Mouse (Mus musculus) ovary, postnatal 14 days (tissue): ENCODE data around the gene Dgke.

ENCODE experiments used
- DNase-seq: peaks from one replicate; pipeline ENCODE4 v3.0.0; 2022; ENCODE audit warnings: low spot score

The Dgke gene

DNA sequence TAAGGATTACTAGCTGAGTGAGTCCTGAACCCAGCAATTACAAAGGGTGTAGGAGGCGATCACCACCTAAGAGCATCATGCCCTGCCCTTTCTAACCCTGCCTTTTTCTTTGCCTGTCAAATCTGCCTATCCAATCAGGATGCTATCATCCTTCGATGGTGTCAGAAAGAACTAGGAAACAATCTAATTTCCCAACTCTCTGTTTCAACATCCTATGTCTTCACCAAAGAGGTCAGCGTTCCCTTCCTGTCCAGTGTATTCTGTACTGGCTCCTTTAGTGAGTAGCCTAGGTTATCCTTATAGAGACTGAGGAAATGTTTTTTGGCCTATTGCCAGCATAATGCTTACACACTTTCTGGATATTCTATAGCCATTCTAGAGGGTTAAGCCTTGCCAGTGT, 31.1 kb downstream of the Dgke start:
- DNase-seq: no peak

GRCm38 (mm10) chr11:89034592-89034991, 32.1 kb downstream of the Dgke start:
- no peak for DNase-seq

DNA sequence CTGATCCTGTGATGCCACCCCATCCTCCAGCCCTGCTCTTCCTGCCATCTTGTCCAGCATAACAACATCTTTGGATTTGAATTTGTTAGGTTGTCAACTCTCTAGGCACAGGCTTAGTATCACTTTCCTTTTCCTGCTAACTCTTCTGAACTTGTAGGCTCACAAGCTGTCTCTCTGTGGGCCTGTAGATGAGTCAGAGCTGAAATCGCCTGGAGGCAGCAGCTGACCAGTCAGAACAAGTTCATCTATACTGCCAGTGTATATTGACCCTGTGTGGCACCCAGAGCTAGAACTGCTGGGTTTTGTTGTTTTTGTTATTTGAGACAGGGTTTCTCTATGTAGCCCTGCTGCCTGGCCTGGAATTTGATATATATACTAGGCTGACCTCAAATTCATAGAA, 35.5 kb downstream of the Dgke start:
- no peak for DNase-seq

DNA sequence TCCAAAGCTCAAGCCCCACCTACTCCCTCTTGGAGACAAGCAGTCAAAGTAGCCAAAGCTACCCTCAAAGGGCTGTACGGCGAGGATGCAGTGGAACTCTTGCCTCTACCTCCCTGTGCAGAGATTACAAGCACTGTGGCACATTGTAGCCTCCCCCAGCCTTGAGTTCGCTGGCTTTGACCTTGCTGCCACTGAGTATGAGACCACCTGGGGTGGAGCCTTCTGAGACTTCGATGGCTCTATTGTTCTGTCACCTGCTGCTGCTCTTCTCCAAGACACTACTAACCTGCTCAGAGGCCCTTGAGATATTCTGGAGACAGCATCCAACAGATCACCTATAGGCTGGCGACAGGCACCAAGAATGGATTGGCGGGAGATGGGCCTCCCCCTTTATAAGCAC, 36.1 kb downstream of the Dgke start:
- DNase-seq: no peak

DNA sequence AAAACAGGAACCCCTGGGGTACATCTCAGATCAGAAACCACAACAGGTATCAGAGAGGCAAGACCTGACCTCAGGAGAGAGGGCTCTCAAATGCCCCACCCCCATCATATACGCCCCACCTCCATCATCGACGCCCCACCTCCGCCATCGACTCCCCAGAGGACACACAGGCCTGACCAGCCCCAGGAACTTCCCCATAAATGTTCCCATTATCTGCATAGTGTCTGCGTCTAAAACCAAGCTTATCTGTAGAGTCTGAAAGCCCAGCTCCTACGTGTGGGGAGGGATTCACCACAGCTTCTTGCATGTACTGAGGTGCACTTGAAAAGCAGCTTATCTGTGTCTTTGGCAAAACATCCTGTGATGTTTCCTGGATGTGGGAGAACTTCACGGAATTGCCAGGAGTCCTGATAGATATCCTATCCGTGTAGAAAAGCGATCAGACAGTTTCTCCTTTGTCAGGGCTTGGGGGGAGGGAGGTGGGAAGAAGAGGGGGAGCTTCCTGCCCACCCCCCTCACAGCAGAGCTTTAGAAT, 37.7 kb downstream of the Dgke start:
- DNase-seq: no peak

DNA sequence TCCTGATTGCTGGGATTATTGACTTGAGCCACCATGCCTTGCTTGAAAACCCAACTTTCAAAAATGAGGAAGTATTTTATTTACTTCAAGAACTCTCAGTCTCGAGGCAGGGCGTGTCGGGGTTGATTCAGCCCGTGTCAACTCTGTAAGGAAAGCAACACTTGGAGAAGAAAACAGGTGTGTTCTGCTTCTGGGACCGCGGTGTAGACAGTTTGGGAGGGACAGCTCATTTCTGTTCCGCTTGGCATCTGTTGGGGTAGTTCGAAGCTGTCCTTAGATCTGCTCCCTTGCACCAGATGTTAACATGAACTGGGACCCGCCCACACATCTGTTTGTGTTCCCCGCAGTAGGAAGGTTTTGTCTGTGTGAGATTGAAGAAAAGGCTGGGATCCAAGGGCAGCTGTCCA, 38.7 kb downstream of the Dgke start:
- no peak for DNase-seq

GRCm38 (mm10) chr11:89026117-89026516, 40.5 kb downstream of the Dgke start:
- DNase-seq: no peak

- no peak for DNase-seq
These were observed 41.0 kb downstream of the Dgke start for GRCm38 (mm10) chr11:89025603-89026002.

- peak; percentile 64 for DNase-seq
These were observed 42.3 kb downstream of the Dgke start for GRCm38 (mm10) chr11:89024181-89024881.

DNA sequence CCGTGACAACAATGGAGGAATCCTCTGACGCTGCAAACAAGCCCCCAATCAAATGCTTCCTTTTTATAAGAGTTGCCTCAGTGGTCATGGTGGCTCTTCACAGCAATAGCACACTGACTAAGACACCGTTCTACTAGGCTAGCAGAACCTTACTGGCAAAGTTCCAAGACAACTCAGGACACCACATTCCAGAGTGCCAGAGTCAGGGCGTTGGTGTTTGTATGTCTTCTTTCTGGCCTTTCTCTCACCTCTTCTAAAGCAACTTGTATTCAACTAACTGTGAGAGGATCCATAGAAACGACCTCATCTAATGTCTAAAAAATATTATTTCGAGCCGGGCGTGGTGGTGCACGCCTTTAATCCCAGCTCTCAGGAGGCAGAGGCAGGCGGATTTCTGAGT, 43.2 kb downstream of the Dgke start:
- DNase-seq: no peak

DNA sequence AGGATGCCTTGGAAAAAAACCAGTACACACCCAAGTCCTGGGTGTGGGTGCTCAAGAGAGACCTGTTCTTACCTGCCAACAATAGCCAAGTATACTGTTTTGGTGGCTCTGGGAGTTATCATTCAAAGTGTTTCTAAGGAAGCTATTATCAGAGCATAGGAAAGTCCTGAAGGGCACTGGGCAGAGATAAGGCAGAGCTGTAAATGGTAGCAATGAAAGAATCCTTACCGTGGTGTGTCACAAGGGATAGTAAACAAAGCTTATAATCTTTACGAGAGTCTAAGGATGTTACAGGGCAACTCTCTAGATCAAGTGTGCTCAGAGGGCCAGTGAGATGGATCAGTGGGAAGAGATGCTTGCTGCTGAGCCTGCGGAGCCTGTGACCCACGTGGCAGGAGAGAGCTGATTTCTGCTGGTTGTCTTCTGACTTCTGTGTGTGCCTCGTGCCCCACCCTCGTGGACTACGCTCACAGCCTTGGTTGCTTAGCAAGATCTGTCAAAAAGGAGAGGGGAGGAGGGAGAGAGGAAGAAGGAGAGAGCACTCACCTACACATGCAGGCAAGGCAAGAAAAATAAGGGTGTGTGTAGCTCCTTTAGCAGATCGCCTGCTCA, 44.4 kb downstream of the Dgke start:
- no peak for DNase-seq

GRCm38 (mm10) chr11:89021687-89022086, 45.0 kb downstream of the Dgke start:
- no peak for DNase-seq

GRCm38 (mm10) chr11:89020681-89021305, 45.9 kb downstream of the Dgke start:
- no peak for DNase-seq

DNA sequence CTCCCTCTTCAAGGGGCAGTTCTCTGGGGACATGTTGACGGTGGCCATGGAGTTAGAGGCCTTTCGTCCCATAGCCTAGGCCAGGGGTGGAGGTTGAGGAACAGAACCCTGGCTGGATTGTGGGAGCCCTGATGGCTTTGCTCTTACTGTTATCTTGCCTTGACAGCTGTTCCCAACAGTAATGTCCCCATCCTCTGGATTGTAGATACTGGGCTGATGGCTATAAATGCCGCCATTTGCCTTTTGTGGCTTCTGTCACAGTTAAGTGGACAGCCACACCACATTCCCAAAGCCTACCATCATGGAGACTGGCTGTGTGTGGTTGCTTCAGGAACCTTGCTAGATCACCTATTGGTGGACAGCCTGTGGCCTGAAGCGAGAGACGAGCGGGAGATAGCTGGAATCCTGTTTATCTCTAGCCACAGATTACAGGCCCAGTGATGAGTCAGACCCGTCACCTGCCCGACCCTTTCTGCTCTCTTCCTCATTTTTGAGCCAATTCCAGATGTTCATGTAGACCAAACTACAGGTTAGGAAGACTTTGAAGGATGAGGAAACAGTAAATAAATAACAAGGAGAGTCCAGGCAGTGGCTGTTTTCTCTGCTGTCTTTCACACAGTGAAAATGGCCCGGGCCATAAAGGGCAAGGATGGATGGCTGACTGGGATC, 49.0 kb downstream of the Dgke start:
- no peak for DNase-seq

DNA sequence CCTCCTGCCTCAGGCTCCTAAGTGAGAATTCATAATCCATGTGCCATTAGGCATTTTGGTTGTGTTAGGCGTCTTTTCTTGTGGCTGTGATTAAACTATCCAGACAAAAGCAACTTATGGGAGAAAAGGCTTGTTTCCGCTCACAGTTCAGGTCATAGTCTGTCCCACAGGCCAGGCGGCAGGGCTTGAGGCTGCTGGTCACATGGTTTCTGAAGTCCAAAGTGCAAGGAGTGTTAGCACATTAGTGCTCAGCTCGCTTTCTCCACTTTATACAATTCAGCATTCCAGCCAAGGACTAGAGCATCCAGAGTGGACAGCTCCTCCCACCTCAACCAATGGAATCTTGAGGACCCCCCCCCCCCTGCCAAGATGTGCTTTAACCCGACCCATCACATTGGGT, 54.4 kb downstream of the Dgke start:
- DNase-seq: no peak

DNA sequence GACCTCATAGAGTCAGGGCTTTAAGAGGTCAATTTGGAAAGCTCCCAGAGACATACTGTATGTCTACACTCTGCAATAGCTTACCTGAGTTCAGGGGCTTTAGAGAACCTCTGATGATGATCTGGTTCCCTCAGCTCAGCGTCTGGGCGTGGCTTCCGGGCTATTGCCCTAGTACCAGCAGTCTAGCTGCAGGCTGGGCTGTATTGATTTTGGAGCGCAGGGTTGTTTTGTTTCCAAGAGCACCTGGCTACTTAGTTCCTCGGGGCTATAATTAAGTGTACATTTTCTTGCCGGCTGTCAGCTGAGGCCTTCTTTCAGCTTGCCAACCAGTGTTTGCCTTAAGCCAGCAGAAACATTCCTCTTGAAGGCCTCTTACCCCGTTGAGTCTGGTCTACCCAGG, 57.2 kb downstream of the Dgke start:
- no peak for DNase-seq

- no peak for DNase-seq
These were observed 57.6 kb downstream of the Dgke start for GRCm38 (mm10) chr11:89009066-89009465.

DNA sequence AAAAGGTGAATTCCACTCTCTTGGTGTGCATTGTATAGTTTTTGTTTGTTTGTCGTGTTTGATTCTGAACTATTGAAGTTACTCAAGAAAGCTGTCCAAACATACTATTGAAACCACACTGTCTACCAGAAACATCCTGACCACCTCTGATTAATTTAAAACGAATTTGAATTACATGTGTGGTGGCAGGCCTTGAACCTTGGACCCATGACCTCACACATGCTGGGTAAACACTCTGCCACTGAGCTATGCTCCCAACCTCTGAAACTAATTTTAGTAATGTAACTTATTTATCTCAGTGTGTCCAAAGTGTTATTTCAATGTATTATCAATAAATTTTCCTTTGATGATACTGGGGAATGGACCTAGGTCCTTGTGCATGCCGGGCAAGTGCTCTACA, 59.1 kb downstream of the Dgke start:
- no peak for DNase-seq

DNA sequence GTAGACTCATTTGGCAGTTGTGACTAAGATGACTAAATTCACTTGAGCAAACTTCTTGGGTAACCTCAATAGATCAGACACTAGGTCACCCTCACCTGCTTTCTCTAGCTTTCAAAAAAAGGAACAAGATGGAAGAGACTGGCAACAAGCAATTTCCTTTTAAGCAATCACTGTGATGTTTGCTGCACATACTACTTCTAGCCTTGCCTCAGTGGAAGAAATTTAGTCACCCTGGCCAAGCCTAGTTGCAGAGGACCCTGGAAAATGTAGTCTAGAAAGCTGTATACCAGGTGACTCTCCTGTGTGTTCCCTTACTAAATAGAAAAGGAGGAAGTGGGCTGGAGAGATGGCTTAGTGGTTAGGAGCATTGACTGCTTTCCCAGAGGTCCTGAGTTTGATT, 60.2 kb downstream of the Dgke start:
- no peak for DNase-seq

DNA sequence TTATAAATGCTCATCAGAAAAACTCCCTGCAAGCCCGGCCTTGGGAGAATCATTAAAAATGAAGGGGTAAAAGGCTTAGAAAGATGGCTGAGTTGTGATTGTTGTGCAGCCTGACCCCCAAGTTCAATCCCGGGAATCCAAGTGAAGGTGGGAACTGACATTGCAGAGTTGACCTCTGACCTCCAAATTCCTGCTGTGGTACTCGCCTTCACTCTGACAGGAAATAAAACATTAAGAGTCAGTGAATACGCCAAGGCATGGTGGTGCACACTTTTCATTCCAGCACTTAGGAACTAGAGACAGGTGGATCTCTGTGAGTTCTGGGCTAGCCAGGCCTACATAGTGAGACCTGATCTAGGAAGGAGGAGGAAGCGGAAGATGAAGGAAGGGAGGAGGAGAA, 61.2 kb downstream of the Dgke start:
- no peak for DNase-seq

- no peak for DNase-seq
These were observed 62.9 kb downstream of the Dgke start for GRCm38 (mm10) chr11:89003726-89004125.

DNA sequence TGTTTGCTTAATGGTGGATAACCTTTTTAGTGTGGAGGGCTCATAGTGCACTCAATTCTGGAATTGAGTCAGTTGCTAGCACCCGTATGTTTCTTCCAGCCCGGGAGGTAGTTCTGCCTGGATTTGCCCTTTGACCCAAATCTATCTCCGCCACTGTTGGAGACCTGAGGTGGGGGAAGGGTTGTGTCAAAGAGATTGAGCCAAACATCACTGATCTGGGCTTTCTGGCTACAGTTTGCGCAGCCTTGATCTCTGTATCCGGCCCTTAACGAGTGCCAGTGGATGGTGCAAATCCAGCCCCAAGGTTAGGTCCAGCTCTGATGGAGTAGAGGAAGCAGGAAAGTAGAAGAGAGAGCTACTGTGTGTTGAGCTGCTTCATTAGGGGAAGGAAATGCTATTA, 63.6 kb downstream of the Dgke start:
- no peak for DNase-seq

GRCm38 (mm10) chr11:89002621-89003020, 64.0 kb downstream of the Dgke start:
- DNase-seq: no peak
